Mouse (Mus musculus): Measurements from ENCODE around the gene 1810049J17Rik.
"Not testable (repeated sequence)": the region's sequence is repeated elsewhere in the genome, so short reads cannot be mapped to it uniquely, and the experiment has no call there.

Gene 1810049J17Rik

DNA sequence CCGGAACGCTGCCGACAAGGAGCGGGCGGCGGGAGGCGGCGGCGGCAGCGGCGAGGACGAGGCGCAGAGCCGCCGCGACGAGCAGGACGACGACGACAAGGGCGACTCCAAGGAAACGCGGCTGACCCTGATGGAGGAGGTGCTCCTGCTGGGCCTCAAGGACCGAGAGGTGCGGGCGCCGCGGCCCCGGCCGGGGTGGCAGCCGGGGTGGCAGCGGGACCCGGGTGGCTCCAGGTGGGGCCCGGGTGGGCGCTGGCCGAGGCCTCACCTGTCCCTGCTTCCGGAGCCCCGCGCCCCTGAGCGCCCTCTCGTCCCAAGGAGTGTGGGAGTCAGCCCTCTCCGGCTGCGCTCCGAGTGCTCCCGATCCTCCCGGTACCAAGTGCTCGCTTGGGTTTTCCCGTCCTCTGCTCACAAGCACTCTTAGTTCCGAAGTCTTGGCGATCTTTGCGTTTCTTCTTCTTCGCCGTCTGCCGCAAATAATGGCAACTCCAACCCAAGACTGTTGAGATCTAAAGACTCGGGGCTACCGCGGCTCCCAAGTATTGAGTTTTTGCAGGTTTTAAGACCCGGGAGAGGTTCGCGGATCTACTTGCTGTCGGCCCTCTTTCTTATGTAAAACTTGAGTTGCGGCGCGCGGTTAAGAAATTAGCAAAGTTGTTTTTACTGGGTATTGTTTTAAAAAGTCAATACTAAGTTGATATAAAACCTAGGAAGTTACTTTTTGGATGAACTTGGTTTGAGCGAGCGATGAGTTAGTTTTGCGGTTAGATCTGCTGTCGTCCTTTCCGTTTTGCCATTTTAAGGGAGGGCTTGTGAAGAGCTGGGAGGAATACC lies at the start of gene 1810049J17Rik:
Gene 1810049J17Rik, minus strand, starts transcription at position 112 of the 834 bp plus-strand sequence.
- DNase-seq (ENCODE audit: extremely low read depth, low read depth): no peak

DNA sequence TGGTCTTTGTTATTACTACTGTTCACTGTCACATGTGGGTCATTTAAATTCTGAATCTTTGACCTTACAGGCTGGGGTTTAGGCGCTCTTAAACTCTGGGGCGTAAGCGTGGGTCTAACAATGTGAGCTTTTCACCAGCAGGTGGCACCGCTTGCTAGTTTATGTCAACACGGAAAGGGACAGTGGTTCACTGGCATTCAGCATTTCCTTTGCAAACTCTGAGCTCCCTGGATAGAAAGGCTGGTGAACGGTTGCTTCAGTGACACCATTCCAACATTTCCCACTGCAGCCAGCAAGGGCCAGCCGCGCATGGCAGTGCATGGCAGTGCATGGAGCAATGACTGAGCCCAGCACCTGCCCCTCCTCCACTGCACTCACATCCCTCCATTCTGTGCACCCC lies 49.5 kb upstream of the 1810049J17Rik start:
- DNase-seq (ENCODE audit: extremely low read depth, low read depth): peak; percentile 82

- no peak for DNase-seq (ENCODE audit: extremely low read depth, low read depth)
These were observed 48.4 kb upstream of the 1810049J17Rik start for GRCm38 (mm10) chr15:12370096-12370495.

GRCm38 (mm10) chr15:12368850-12369249 lies 47.2 kb upstream of the 1810049J17Rik start:
- no peak for DNase-seq (ENCODE audit: extremely low read depth, low read depth)

GRCm38 (mm10) chr15:12368357-12368756 lies 46.7 kb upstream of the 1810049J17Rik start:
- no peak for DNase-seq (ENCODE audit: extremely low read depth, low read depth)

- peak; percentile 99 for DNase-seq (ENCODE audit: extremely low read depth, low read depth)
These were observed 45.8 kb upstream of the 1810049J17Rik start for GRCm38 (mm10) chr15:12367306-12368080.

DNA sequence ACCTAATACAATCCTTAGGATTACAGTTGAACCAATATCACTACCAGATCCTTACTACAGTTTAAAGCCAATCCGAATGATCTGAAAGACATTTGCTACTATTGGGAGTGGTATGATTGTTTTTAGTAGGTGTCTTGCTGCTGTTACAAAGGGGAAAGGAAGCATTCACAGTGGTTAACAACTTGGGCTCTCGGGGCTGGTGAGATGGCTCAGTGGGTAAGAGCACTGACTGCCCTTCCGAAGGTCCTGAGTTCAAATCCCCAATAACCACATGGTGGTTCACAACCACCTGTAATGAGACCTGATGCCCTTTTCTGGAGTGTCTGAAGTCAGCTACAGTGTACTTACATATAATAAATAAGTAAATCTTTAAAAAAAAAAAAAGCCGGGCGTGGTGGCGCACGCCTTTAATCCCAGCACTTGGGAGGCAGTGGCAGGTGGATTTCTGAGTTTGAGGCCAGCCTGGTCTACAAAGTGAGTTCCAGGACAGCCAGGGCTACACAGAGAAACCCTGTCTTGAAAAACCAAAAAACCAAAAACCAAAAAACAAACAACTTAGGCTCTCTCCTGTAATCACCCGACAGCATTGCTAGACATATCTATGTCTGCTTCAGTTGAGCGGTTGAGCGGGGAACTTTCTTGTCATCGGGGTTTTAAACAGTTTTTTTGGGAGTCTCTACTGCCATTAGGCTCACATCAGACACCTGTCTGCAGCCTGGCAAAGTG lies 45.0 kb upstream of the 1810049J17Rik start:
- DNase-seq (ENCODE audit: extremely low read depth, low read depth): not testable (repeated sequence)

DNA sequence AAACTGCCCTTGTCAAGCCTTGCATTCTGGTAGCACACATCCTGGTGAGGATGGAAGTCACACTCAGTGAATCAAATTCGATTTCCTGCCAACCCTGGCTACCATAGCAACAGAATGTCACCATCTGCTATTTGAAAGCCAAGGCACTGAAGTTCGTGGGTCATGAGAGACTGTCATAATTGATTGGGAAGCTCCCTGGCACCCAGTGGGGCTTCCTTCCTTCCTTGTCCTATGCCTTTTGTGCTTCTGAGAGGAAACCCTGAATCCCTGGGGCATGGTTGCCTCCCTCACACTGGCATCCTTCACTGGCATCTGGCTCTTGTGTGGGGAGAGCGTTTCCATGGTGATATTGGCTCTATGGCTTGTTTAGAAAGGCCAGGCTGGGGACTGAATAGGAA lies 44.4 kb upstream of the 1810049J17Rik start:
- DNase-seq (ENCODE audit: extremely low read depth, low read depth): no peak

GRCm38 (mm10) chr15:12365416-12366071 lies 43.8 kb upstream of the 1810049J17Rik start:
- no peak for DNase-seq (ENCODE audit: extremely low read depth, low read depth)

DNA sequence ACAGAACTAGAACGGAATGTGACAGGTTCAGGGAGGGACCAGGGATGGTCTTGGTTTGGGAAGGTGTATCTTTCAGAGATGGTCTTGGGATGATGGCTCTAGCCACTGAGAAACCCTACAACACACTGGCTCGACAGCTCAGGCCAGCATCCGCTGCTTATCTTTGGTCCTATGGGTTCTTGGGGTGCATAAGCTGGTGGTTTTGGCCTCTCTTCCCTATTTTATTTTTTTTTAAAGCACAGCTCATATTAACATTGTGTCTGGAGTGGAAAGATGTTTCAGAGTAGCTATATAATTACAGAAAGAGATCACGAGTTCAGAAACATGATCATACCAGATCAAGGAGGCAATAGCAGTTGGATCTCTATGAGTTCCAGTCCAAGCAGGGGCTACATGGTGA lies 42.4 kb upstream of the 1810049J17Rik start:
- DNase-seq (ENCODE audit: extremely low read depth, low read depth): no peak

GRCm38 (mm10) chr15:12362701-12363040 lies 41.0 kb upstream of the 1810049J17Rik start:
- no peak for DNase-seq (ENCODE audit: extremely low read depth, low read depth)

DNA sequence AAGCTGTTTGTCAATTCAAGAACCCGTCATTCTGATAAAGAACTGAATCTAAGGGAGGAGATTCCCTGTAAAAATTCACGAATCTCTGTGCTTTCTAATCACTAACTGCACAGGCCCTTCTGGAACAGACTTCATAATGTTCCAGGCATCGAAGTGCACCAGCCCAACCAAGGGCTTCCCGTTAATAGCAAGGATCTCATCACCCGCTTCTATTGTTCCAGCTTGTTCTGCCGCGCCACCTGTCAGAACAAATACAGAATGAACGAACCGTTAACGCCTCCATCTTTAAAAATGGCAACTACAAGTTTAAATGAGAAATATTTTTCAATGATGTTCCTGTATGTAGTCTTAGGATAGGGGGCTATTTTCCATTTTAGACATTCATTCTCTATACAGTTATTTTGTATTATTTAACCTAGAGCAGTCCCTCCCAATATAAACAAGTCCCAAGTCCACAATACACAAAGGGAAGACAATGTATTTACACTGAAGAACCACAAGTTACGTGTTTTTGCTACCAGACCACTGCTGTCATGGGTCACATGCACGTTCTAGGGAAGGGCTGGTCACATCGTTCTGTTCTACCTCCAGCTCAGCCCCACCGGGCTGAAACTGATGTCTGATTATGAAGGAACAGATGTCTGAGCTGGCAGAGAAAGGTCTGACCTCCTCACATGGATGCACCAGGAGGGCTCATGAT lies 40.5 kb upstream of the 1810049J17Rik start:
- DNase-seq (ENCODE audit: extremely low read depth, low read depth): no peak

- DNase-seq (ENCODE audit: extremely low read depth, low read depth): no peak
These were observed 39.0 kb upstream of the 1810049J17Rik start for GRCm38 (mm10) chr15:12360519-12361212.

GRCm38 (mm10) chr15:12358384-12358783 lies 36.7 kb upstream of the 1810049J17Rik start:
- no peak for DNase-seq (ENCODE audit: extremely low read depth, low read depth)

GRCm38 (mm10) chr15:12357459-12357858 lies 35.8 kb upstream of the 1810049J17Rik start:
- DNase-seq (ENCODE audit: extremely low read depth, low read depth): no peak

GRCm38 (mm10) chr15:12355907-12356306 lies 34.2 kb upstream of the 1810049J17Rik start:
- no peak for DNase-seq (ENCODE audit: extremely low read depth, low read depth)

DNA sequence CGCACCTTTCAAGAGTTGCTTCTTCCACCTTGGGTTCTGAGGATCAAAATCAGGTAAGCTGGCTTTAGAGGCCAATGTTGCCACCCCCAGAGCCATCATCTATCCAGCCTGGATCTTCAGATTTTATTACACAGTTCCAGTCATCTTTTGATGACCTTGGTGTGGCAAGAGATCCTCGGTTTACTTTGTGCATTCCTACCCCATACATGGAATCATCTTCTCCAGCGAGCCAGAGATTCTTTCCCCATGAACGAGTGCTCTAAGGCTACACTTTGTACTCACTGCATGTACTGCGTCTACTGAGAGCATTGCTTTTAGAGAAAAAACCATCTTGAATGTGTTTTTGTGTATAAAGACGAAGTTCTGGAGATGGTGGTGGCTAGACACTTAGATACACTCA lies 33.6 kb upstream of the 1810049J17Rik start:
- DNase-seq (ENCODE audit: extremely low read depth, low read depth): no peak

DNA sequence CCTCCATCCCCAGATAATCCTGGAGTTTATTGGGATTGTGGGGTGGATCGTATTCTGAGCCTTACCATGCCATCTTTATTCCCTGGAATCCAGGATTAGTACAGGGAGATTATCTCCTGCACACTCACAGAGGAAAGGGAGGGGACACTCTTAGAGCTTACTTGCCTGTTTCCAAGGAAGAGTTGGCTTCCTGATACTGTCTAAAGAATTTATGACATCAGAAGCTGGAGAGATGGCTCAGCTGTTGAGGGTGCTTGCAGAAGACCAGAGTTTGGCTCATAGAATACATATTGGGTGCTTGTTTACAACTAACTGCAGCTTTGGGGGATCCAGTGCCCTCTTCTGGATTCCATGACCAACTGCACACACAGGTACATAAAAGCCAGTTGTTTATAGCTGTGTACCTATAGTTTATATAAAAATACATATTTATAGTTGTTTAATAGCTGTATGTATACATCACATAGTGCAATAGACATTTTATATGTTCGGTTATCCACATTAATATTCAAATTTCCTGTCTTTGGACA lies 32.6 kb upstream of the 1810049J17Rik start:
- DNase-seq (ENCODE audit: extremely low read depth, low read depth): no peak

DNA sequence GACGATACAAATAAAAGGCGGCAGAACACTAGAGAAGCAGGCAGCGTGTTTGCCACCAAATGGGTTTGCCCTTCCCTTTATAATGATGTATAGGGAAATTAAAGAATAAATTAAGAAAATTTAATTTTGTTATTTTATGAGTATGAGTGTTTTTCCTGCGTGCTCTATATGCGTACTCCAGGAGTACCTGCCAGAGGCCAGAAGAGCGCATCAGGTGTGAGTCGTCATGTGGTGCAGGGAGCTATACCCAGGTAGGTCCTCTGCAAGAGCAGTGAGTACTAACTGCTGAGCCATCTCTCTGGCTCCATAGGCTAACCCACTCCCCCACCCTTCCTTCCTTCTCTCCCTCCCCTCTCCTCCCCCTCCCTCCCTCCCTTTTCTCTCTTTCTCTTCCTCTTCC lies 29.8 kb upstream of the 1810049J17Rik start:
- no peak for DNase-seq (ENCODE audit: extremely low read depth, low read depth)

DNA sequence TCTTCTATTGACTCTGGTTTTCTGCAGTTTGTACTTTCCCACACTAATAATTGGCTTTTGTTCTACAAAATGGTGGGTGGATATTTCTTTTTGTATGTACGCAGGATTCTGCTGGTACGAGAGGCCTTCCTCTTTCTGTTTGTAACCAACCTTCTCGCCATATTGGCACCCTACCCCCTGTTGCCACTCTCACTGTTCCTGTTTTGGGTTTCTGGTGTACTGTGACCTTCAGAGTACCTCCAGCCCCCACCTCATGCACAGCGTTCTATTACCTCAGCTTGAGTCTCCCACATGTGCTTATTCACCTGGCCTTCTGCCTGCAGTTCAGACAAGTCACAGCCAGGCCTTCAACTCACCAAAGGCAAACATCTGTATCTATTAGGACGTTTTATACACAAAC lies 28.1 kb upstream of the 1810049J17Rik start:
- no peak for DNase-seq (ENCODE audit: extremely low read depth, low read depth)

Measured in MEL-GATA-1-ER (cell line).